Mouse (Mus musculus) embryonic fibroblast, embryonic 13.5 days (primary cell): ENCODE results near the gene Lyve1.

Experiments
- CTCF ChIP-seq: IDR thresholded peaks from 2 replicates; pipeline ENCODE4 v1.5.1; 2011; ENCODE audit warnings: mild to moderate bottlenecking, control low read depth, low read length, moderate library complexity, borderline replicate concordance; ENCODE audit not compliant: insufficient read depth
- POLR2A ChIP-seq: IDR thresholded peaks from 2 replicates; pipeline ENCODE4 v1.6.1; 2011; ENCODE audit warnings: low read depth, mild to moderate bottlenecking, control low read depth, low read length, moderate library complexity

DNA sequence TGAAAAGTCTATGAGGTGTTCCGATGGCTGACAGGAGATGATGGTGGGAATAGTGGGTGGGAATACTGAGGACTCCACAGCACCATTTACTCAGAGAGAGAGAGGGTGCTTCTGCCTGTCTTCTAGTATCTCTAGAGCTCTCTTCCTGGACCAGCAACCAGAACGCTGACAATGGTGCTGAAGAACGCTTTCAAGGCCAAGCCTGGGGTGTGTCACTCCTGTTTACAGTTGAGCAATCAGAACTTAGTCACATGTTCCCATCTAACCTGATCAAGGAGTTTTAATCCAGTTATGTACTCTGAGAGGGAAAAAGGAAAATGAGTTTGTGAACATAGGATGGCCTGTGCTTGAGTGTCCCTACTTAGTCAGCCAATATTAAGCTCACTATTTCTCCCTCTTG lies 3.0 kb upstream of the Lyve1 start:
- no peak for TF ChIP-seq POLR2A
- no peak for TF ChIP-seq CTCF
